Mouse (Mus musculus): ENCODE data around the gene Mfsd14a. TPM values are rescaled to one million over a fixed set of nuclear protein-coding genes. Genes with fewer than 3 reads are reported as not detected.
"Not testable (repeated sequence)": the region's sequence is repeated elsewhere in the genome, so short reads cannot be mapped to it uniquely, and the experiment has no call there.

Mfsd14a gene
- polyA plus RNA-seq, 2 experiments = 43.3 to 80.5 TPM

DNA sequence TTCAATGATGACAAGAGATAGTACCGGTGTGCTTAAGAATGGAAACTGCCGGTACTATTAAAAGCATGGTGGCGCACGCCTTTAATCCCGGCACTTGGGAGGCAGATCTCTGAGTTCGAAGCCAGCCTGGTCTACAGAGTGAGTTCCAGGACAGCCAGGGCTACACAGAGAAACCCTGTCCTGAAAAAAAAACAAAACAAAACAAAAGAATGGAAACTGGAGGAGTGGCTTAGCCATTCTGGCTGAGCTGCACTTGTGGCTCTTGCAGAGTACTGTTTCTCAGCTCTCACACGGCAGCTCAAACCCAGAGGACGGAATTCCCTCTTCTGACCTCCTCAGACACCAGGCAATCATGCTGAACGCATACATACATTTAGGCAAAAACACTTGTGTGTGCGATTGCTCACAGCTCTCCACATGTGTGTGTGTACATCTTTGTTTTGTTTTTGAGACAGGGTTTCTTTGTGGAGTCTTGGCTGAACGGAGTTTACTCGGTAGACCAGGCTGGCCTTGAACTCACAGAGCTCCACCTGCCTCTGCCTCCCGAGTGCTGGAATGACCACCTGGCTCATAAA lies 2.5 kb downstream of the Mfsd14a start:
- no peak overlapping the region for H3K4me2 ChIP-seq (replicated peaks; ENCODE audit: low read depth, low read length, severe bottlenecking)
- no peak overlapping the region for H3K27ac ChIP-seq (replicated peaks; ENCODE audit: low read depth, low read length)
- no peaks in the 10 kb centered on the region for H3K27me3 ChIP-seq (ENCODE audit: control insufficient read depth, insufficient read depth, low read length)
- TF ChIP-seq POLR2A (IDR thresholded peaks at IDR 0.05; ENCODE audit: borderline replicate concordance, extremely low read depth, insufficient read depth, insufficient read length) = no peak
- no peak overlapping the region for H3K4me3 ChIP-seq (replicated peaks; ENCODE audit: low read length)
- H3K9ac ChIP-seq (ENCODE audit: low read depth, low read length, severe bottlenecking) = peak overlapping the region; percentile 13; the same call in 1 of the 2 replicates
- peaks cover 15% of the 10 kb centered on the region for H3K4me1 ChIP-seq (ENCODE audit: control insufficient read depth, insufficient read depth, low read length)
- no peaks in the 10 kb centered on the region for H3K9me3 ChIP-seq (ENCODE audit: control insufficient read depth, low read length)
- 86% methylated on average over 13 of the region's 13 CpGs for WGBS
- DNase-seq (ENCODE audit: low spot score) = no peak
- no peak for ATAC-seq (ENCODE audit: low FRiP score, low read depth)
- H3K36me3 ChIP-seq (ENCODE audit: control insufficient read depth, insufficient read depth, low read length) = no peaks in the 10 kb centered on the region

- TF ChIP-seq POLR2A (IDR thresholded peaks at IDR 0.05; ENCODE audit: borderline replicate concordance, extremely low read depth, insufficient read depth, insufficient read length) = no peak
- ATAC-seq (ENCODE audit: low FRiP score, low read depth) = no peak
Observed at GRCm38 (mm10) chr3:116658928-116659565, 3.4 kb downstream of the Mfsd14a start.

GRCm38 (mm10) chr3:116656184-116656965 lies 6.1 kb downstream of the Mfsd14a start:
- Histone ChIP-seq H3K4me1 (ENCODE audit: control insufficient read depth, insufficient read depth, low read length) (peaks cover 13% of the 10 kb centered on the region), H3K36me3 (ENCODE audit: control insufficient read depth, insufficient read depth, low read length) (no peaks in the 10 kb centered on the region), H3K9ac (ENCODE audit: low read depth, low read length, severe bottlenecking) (no peak overlapping the region), H3K4me2 (replicated peaks; ENCODE audit: low read depth, low read length, severe bottlenecking) (no peak overlapping the region), H3K9me3 (ENCODE audit: control insufficient read depth, low read length) (no peaks in the 10 kb centered on the region), H3K27ac (replicated peaks; ENCODE audit: low read depth, low read length) (no peak overlapping the region), H3K4me3 (replicated peaks; ENCODE audit: low read length) (no peak overlapping the region), H3K27me3 (ENCODE audit: control insufficient read depth, insufficient read depth, low read length) (no peaks in the 10 kb centered on the region)
- no peak for DNase-seq (ENCODE audit: low spot score)
- WGBS = 79% methylated on average over 7 of the region's 7 CpGs
- TF ChIP-seq POLR2A (IDR thresholded peaks at IDR 0.05; ENCODE audit: borderline replicate concordance, extremely low read depth, insufficient read depth, insufficient read length) = no peak
- ATAC-seq (ENCODE audit: low FRiP score, low read depth) = no peak

More at GRCm38 (mm10) chr3:116658928-116659565, 3.4 kb downstream of the Mfsd14a start:
- no peak for DNase-seq (ENCODE audit: low spot score)
- no peaks in the 10 kb centered on the region for H3K36me3 ChIP-seq (ENCODE audit: control insufficient read depth, insufficient read depth, low read length)
- H3K27ac ChIP-seq (replicated peaks; ENCODE audit: low read depth, low read length) = no peak overlapping the region
- no peaks in the 10 kb centered on the region for H3K27me3 ChIP-seq (ENCODE audit: control insufficient read depth, insufficient read depth, low read length)
- peaks cover 15% of the 10 kb centered on the region for H3K4me1 ChIP-seq (ENCODE audit: control insufficient read depth, insufficient read depth, low read length)
- H3K4me2 ChIP-seq (replicated peaks; ENCODE audit: low read depth, low read length, severe bottlenecking) = no peak overlapping the region
- no peak overlapping the region for H3K4me3 ChIP-seq (replicated peaks; ENCODE audit: low read length)
- H3K9ac ChIP-seq (ENCODE audit: low read depth, low read length, severe bottlenecking) = no peak overlapping the region
- no peaks in the 10 kb centered on the region for H3K9me3 ChIP-seq (ENCODE audit: control insufficient read depth, low read length)
- 56% methylated on average over 15 of the region's 15 CpGs for WGBS

DNA sequence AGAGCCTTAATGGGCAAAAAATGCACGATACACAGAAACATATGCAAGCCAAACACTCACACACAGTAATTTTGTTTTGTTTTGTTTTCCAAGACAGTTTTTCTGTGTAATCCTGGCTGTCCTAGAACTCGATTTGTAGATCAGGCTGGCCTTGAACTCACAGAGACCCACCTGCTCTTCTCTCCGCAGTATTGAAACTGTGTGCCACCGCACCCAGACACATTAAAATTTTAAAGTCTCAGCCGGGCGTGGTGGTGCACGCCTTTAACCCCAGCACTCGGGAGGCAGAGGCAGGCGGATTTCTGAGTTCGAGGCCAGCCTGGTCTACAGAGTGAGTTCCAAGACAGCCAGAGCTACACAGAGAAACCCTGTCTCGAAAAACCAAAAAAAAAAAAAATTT lies 8.4 kb downstream of the Mfsd14a start:
- DNase-seq (ENCODE audit: low spot score); H3K27ac ChIP-seq (replicated peaks; ENCODE audit: low read depth, low read length); ATAC-seq (ENCODE audit: low FRiP score, low read depth); H3K27me3 ChIP-seq (ENCODE audit: control insufficient read depth, insufficient read depth, low read length); H3K4me1 ChIP-seq (ENCODE audit: control insufficient read depth, insufficient read depth, low read length); H3K4me3 ChIP-seq (replicated peaks; ENCODE audit: low read length); H3K4me2 ChIP-seq (replicated peaks; ENCODE audit: low read depth, low read length, severe bottlenecking); H3K9me3 ChIP-seq (ENCODE audit: control insufficient read depth, low read length); H3K9ac ChIP-seq (ENCODE audit: low read depth, low read length, severe bottlenecking); H3K36me3 ChIP-seq (ENCODE audit: control insufficient read depth, insufficient read depth, low read length): not testable (repeated sequence)
- 92% methylated on average over 11 of the region's 11 CpGs for WGBS

GRCm38 (mm10) chr3:116653278-116653945 lies 9.1 kb downstream of the Mfsd14a start:
- H3K4me2 ChIP-seq (replicated peaks; ENCODE audit: low read depth, low read length, severe bottlenecking) = no peak overlapping the region
- H3K9ac ChIP-seq (ENCODE audit: low read depth, low read length, severe bottlenecking) = no peak overlapping the region
- ATAC-seq (ENCODE audit: low FRiP score, low read depth) (no peak), DNase-seq (ENCODE audit: low spot score) (no peak)
- peaks cover 11% of the 10 kb centered on the region; the same call in 1 of the 2 replicates for H3K36me3 ChIP-seq (ENCODE audit: control insufficient read depth, insufficient read depth, low read length)
- 81% methylated on average over 5 of the region's 5 CpGs for WGBS
- no peaks in the 10 kb centered on the region for H3K27me3 ChIP-seq (ENCODE audit: control insufficient read depth, insufficient read depth, low read length)
- H3K4me3 ChIP-seq (replicated peaks; ENCODE audit: low read length) = no peak overlapping the region
- no peaks in the 10 kb centered on the region; the same call in 1 of the 2 replicates for H3K4me1 ChIP-seq (ENCODE audit: control insufficient read depth, insufficient read depth, low read length)
- no peak for TF ChIP-seq POLR2A (IDR thresholded peaks at IDR 0.05; ENCODE audit: borderline replicate concordance, extremely low read depth, insufficient read depth, insufficient read length)
- no peaks in the 10 kb centered on the region for H3K9me3 ChIP-seq (ENCODE audit: control insufficient read depth, low read length)
- no peak overlapping the region for H3K27ac ChIP-seq (replicated peaks; ENCODE audit: low read depth, low read length)
